In the genomic region with DNA sequence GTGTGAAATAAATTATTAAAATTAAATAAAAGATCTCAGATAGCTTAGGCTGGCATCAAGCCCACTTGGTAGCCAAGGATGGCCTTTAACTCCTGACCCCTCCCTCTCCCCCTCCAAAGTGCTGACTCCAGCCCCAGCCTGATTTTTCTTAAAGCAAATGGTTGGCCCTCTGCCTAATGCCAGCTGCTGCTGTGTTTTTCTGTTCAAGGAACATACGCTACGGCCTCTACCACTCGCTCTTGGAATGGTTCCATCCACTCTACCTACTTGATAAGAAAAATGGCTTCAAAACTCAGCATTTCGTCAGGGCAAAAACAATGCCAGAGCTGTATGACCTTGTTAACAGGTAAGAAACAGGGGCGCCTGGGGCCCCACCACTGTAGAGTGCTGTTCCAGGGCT, we compare ENCODE assay signal across 18 mouse cellular contexts. TPM values are rescaled to one million over a fixed set of nuclear protein-coding genes. Genes with fewer than 3 reads are reported as not detected.
DNase-seq lines count a peak whose midpoint lies in the region; ATAC-seq and TF ChIP-seq lines count a peak whose summit lies in the region.
"Had no signal": no experiment of that assay in that cellular context is flagged by ENCODE, and none has a peak within 500 bp of the region (broad histone marks: within the 10 kb centered on the region; RNA-seq: fewer than 3 reads in every experiment).

No protein-coding gene starts in this region.

- no peak overlapping the region for H3K4me3 ChIP-seq in heart, embryonic 13.5 days
- no peak overlapping the region for H3K4me3 ChIP-seq in layer of hippocampus, adult 2 months
- H3K4me3 ChIP-seq: erythroblast, embryonic 14.5 days; hindbrain, embryonic 13.5 days; liver, embryonic 12.5 days; lung, embryonic 15.5 days; myocyte; neural tube, embryonic 15.5 days had no signal

- peak overlapping the region; percentile 52; the same call in 1 of the 2 replicates for H3K27ac ChIP-seq in heart, embryonic 13.5 days (replicated peaks)
- H3K27ac ChIP-seq in layer of hippocampus, adult 2 months: peak overlapping the region; percentile 58; the same call in 1 of the 2 replicates
- H3K27ac ChIP-seq: hindbrain, embryonic 13.5 days; kidney, postnatal 0 days; lung, embryonic 15.5 days; neural tube, embryonic 15.5 days had no signal

- WGBS in heart, embryonic 13.5 days: 48% methylated on average over 5 of the region's 5 CpGs

- no peaks in the 10 kb centered on the region for H3K9me3 ChIP-seq in heart, embryonic 13.5 days
- H3K9me3 ChIP-seq: hindbrain, embryonic 13.5 days; liver, embryonic 12.5 days; lung, embryonic 15.5 days; neural tube, embryonic 15.5 days had no signal

- H3K4me1 ChIP-seq in heart, embryonic 13.5 days: peaks cover 25% of the 10 kb centered on the region

- ATAC-seq in heart, embryonic 13.5 days (ENCODE audit: extremely low read depth, insufficient number of reproducible peaks, low FRiP score, low TSS enrichment): no peak
- ATAC-seq: forebrain, embryonic 16.5 days; liver, embryonic 12.5 days had no signal

- DNase-seq in heart, postnatal 25 days (ENCODE audit: low spot score): no peak
- no peak for DNase-seq in layer of hippocampus, adult 2 months (ENCODE audit: low spot score in 2 of 2)
- DNase-seq in layer of hippocampus, postnatal 14 days (ENCODE audit: low spot score in 2 of 2): no peak
- peak; percentile 51 for DNase-seq in MN1 (ENCODE audit: low spot score)
- peak; percentile 67 to 78 for DNase-seq in kidney, postnatal 36 days
- DNase-seq in adrenal gland, postnatal 36 days: no peak
- DNase-seq: B cell, adult 2 months; cerebellum, postnatal 25 days; midbrain, embryonic 14.5 days had no signal

- peaks cover 41% of the 10 kb centered on the region for H3K36me3 ChIP-seq in heart, embryonic 13.5 days

- intact Hi-C loops in heart, postnatal 25 days (cut with DNase I): loop anchor here (10.0 kb wide), 1 partner anchor 221 kb away; no protein-coding TSS in a partner anchor

- H3K27me3 ChIP-seq in heart, embryonic 13.5 days (replicated peaks): no peaks in the 10 kb centered on the region
- H3K27me3 ChIP-seq: hindbrain, embryonic 13.5 days; liver, embryonic 12.5 days; lung, embryonic 15.5 days; neural tube, embryonic 15.5 days had no signal

- TF ChIP-seq CTCF in layer of hippocampus, adult 2 months (conservative IDR thresholded peaks at IDR 0.05): no peak

- no peak overlapping the region for H3K4me2 ChIP-seq in heart, embryonic 13.5 days
- H3K4me2 ChIP-seq: hindbrain, embryonic 13.5 days; liver, embryonic 12.5 days; lung, embryonic 15.5 days; neural tube, embryonic 15.5 days had no signal

- H3K9ac ChIP-seq in heart, embryonic 13.5 days: 0 out of 2 replicates have a peak overlapping the region, but pooled peaks have one; percentile 37
- H3K9ac ChIP-seq: hindbrain, embryonic 13.5 days; liver, embryonic 12.5 days; lung, embryonic 15.5 days; neural tube, embryonic 15.5 days had no signal

RNA-seq across cellular contexts. Expression of a gene that starts 4.8 kb away (rescaled TPM):
- 46.0 and 47.9 TPM in 2 replicates for polyA plus RNA-seq in heart, embryonic 13.5 days (2015; fragmentation: Nextera tagmentation; extraction: Ambion mirVana)
- 10 to 100 TPM; 27.4 to 29.0 TPM for total RNA-seq in heart, postnatal 25 days (2021)
- total RNA-seq in layer of hippocampus, adult 2 months (2021): 10 to 100 TPM; 39.4 to 39.7 TPM
- total RNA-seq in layer of hippocampus, postnatal 14 days (2021): 10 to 100 TPM; 48.9 to 52.6 TPM
- 10 to 100 TPM; 84.1 to 87.4 TPM for total RNA-seq in adrenal gland, postnatal 36 days (2021)

RNA-seq across cellular contexts. Expression of a gene that starts 20.9 kb away (rescaled TPM):
- 73.0 and 81.6 TPM in 2 replicates for polyA plus RNA-seq in heart, embryonic 13.5 days (2015; fragmentation: Nextera tagmentation; extraction: Ambion mirVana)
- 10 to 100 TPM; 71.5 to 74.8 TPM for total RNA-seq in heart, postnatal 25 days (2021)
- 10 to 100 TPM; 35.2 to 36.1 TPM for total RNA-seq in layer of hippocampus, adult 2 months (2021)
- total RNA-seq in layer of hippocampus, postnatal 14 days (2021): 10 to 100 TPM; 31.3 to 35.0 TPM
- total RNA-seq in adrenal gland, postnatal 36 days (2021): 10 to 100 TPM; 56.1 to 62.6 TPM

RNA-seq across cellular contexts. Expression of a gene that starts 30.1 kb away (rescaled TPM):
- polyA plus RNA-seq in heart, embryonic 13.5 days (2015; fragmentation: Nextera tagmentation; extraction: Ambion mirVana): 0.29 and 0.36 TPM in 2 replicates
- total RNA-seq in heart, postnatal 25 days (2021): under 1 TPM; 0.34 to 0.36 TPM
- under 1 TPM in 1 of 2 experiments, not detected in 1; 0.12 TPM for total RNA-seq in layer of hippocampus, adult 2 months (2021)
- under 1 TPM in 1 of 2 experiments, not detected in 1; 0.09 TPM for total RNA-seq in layer of hippocampus, postnatal 14 days (2021)
- total RNA-seq in adrenal gland, postnatal 36 days (2021): 1 to 10 TPM; 1.3 to 1.6 TPM
- polyA plus RNA-seq: erythroblast, embryonic 14.5 days; forebrain, embryonic 16.5 days; myocyte had no signal

RNA-seq across cellular contexts. Expression of a gene that starts 38.2 kb away (rescaled TPM):
- 23.6 and 28.7 TPM in 2 replicates for polyA plus RNA-seq in heart, embryonic 13.5 days (2015; fragmentation: Nextera tagmentation; extraction: Ambion mirVana)
- 1 to 10 TPM; 1.8 to 2.5 TPM for total RNA-seq in heart, postnatal 25 days (2021)
- total RNA-seq in layer of hippocampus, adult 2 months (2021): 10 to 100 TPM; 22.6 to 23.8 TPM
- total RNA-seq in layer of hippocampus, postnatal 14 days (2021): 10 to 100 TPM; 26.9 to 29.0 TPM
- total RNA-seq in adrenal gland, postnatal 36 days (2021): 10 to 100 TPM; 13.5 to 24.0 TPM

RNA-seq across cellular contexts. Expression of a gene that starts 47.1 kb away (rescaled TPM):
- 65.5 and 75.4 TPM in 2 replicates for polyA plus RNA-seq in heart, embryonic 13.5 days (2015; fragmentation: Nextera tagmentation; extraction: Ambion mirVana)
- total RNA-seq in heart, postnatal 25 days (2021): 10 to 100 TPM; 34.6 to 37.6 TPM
- 100 to 1,000 TPM in 1 of 2 experiments, 10 to 100 TPM in 1; 95.3 to 103 TPM for total RNA-seq in layer of hippocampus, adult 2 months (2021)
- total RNA-seq in layer of hippocampus, postnatal 14 days (2021): 100 to 1,000 TPM; 107 to 111 TPM
- 10 to 100 TPM; 68.0 to 77.0 TPM for total RNA-seq in adrenal gland, postnatal 36 days (2021)

Comparison
In these comparisons a context has a peak if more than half of its experiments do, and no peak if none do; other contexts are left out.
1. DNase-seq: peak in MN1 (single experiment) and kidney, postnatal 36 days (2 of 2); none in heart, postnatal 25 days (single experiment), layer of hippocampus, adult 2 months (0 of 2), layer of hippocampus, postnatal 14 days (0 of 2) and adrenal gland, postnatal 36 days (0 of 2).